Mouse (Mus musculus): ENCODE measurements at regions not wholly inside any gene's neighbourhood (a gene's known extent, or its start where the extent isn't known, plus 50 kb on each side); places are given as distances from the start of the nearest gene placed in this dataset.

DNA sequence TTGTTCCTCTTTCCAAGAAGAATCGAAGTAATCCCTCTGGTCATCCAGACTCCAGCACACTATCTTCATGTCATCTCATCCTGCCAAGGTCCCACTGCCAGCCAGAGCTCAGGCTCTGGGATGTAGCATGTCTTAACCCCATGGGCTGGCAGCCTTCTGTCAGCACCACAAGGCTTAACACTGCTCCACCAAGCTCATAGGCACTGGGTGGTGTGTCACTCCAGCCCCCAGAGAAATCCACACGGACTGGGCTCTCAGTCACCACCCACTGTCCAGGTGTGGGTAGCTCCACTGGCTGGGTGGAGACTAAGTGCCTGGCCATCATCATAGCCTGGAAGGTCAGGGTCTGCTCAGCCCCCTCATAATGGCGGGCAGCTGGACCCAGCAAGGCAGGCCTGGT lies 459.8 kb upstream of the Pcdh17 start:
- H3K4me2 ChIP-seq, result no peak overlapping the region
- no peaks in the 10 kb centered on the region for H3K4me1 ChIP-seq (ENCODE audit: insufficient read depth)
- DNase-seq (no peak), ATAC-seq (ENCODE audit: insufficient read depth) (no peak)
- no peaks in the 10 kb centered on the region for H3K36me3 ChIP-seq (ENCODE audit: insufficient read depth)
- H3K9me3 ChIP-seq (ENCODE audit: low read depth, low read length), result no peaks in the 10 kb centered on the region
- 86% methylated on average over 3 of the region's 3 CpGs for WGBS
- no peak overlapping the region for H3K9ac ChIP-seq
- no peak for TF ChIP-seq CTCF (IDR thresholded peaks at IDR 0.05; ENCODE audit: low read depth)
- no peak overlapping the region for H3K4me3 ChIP-seq (ENCODE audit: low read depth, low read length)
- no peak overlapping the region for H3K27ac ChIP-seq (ENCODE audit: low read depth)
- no peaks in the 10 kb centered on the region for H3K27me3 ChIP-seq (ENCODE audit: insufficient read depth, low read length)

All from lung, embryonic 14.5 days (tissue).